Mouse (Mus musculus) midbrain, embryonic 14.5 days (tissue): Measurements from ENCODE around the gene Nup98. TPM values are rescaled to one million over a fixed set of nuclear protein-coding genes. Genes with fewer than 3 reads are reported as not detected.

ENCODE experiments used
- ATAC-seq: fragments of 200-750 bp; cut with Nextera tagmentation; 2 replicates; pipeline ENCODE4 v1.8.0; 2017; ENCODE audit warnings: moderate number of reproducible peaks, moderate library complexity; ENCODE audit not compliant: low FRiP score, low TSS enrichment
- DNase-seq: peaks from one replicate; pipeline ENCODE4 v3.0.0-alpha.2; 2015
- H3K27ac ChIP-seq: fragments of 300-500 bp; sonication (generic); replicated peaks from 2 replicates; pipeline ENCODE4 v1.5.1; 2014; ENCODE audit warnings: mild to moderate bottlenecking, low read depth, low read length, moderate library complexity
- H3K27me3 ChIP-seq: fragments of 300-500 bp; sonication (generic); 2 replicates; pipeline ENCODE4 v1.6.1; 2014; ENCODE audit warnings: low read length, control low read depth, mixed read lengths; ENCODE audit not compliant: control insufficient read depth, insufficient read depth
- H3K36me3 ChIP-seq: fragments of 300-500 bp; sonication (generic); 2 replicates; pipeline ENCODE4 v1.6.1; 2014; ENCODE audit warnings: low read length, control low read depth; ENCODE audit not compliant: control insufficient read depth, insufficient read depth
- H3K4me1 ChIP-seq: fragments of 300-500 bp; sonication (generic); 2 replicates; pipeline ENCODE4 v1.6.1; 2014; ENCODE audit warnings: mild to moderate bottlenecking, antibody characterized with exemption, low read length, control low read depth; ENCODE audit not compliant: control insufficient read depth, insufficient read depth
- H3K4me2 ChIP-seq: fragments of 300-500 bp; sonication (generic); 2 replicates; pipeline ENCODE4 v1.6.1; 2014; ENCODE audit warnings: mild to moderate bottlenecking, low read length, moderate library complexity
- H3K4me3 ChIP-seq: fragments of 300-500 bp; sonication (generic); replicated peaks from 2 replicates; pipeline ENCODE4 v1.5.1; 2014; ENCODE audit warnings: low read depth, low read length
- H3K9ac ChIP-seq: fragments of 300-500 bp; sonication (generic); replicated peaks from 2 replicates; pipeline ENCODE4 v1.6.1; 2014; ENCODE audit warnings: mild to moderate bottlenecking, low read length, moderate library complexity
- H3K9me3 ChIP-seq: fragments of 300-500 bp; sonication (generic); 2 replicates; pipeline ENCODE4 v1.6.1; 2016; ENCODE audit warnings: low read length, control low read depth, mixed read lengths; ENCODE audit not compliant: control insufficient read depth
- WGBS: fragments of 180-500 bp; shearing (Covaris S2); extraction: QIAGEN DNeasy Blood & Tissue Kit; methylation state at CpG from one replicate; pipeline ENCODE4 v1.1.7; 2014; 5-methylcytosine and 5-hydroxymethylcytosine counted together
- polyA plus RNA-seq: library from polyadenylated mRNA; unstranded; fragments of >200 nt; fragmentation: Nextera tagmentation; extraction: Ambion mirVana; gene quantifications from 2 replicates; pipeline ENCODE4 v1.2.1, GENCODE M21; 2014

Gene Nup98
- polyA plus RNA-seq, 1 experiment from 2014 or later, result 28.5 TPM

DNA sequence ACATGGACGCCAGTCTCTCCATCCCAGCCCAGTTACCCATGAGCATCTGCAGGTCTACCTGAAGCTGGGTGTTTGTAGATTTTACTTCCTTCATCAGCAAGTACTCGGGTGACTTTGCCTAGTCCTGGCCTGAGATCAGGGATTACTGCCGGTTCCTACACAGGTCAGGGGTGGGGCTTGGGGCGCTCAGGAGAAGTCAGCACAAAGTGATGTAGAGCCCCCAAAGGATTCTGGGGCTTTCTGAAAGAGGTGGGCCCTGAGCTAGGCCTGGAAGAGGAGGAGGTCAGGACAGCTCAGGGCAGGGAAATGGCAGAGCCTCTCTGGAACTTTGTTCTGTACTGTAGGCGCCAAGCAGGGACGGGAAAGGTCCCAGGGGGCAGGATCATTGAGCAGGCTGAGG lies 107.3 kb downstream of the Nup98 start:
- Histone ChIP-seq H3K4me2 (no peak overlapping the region), H3K9me3 (no peaks in the 10 kb centered on the region), H3K27me3 (no peaks in the 10 kb centered on the region), H3K4me3 (no peak overlapping the region), H3K36me3 (no peaks in the 10 kb centered on the region), H3K27ac (no peak overlapping the region), H3K4me1 (peaks cover 9% of the 10 kb centered on the region), H3K9ac (no peak overlapping the region)
- no peak for ATAC-seq
- DNase-seq, result no peak
- WGBS, result 43% methylated on average over 6 of the region's 6 CpGs

DNA sequence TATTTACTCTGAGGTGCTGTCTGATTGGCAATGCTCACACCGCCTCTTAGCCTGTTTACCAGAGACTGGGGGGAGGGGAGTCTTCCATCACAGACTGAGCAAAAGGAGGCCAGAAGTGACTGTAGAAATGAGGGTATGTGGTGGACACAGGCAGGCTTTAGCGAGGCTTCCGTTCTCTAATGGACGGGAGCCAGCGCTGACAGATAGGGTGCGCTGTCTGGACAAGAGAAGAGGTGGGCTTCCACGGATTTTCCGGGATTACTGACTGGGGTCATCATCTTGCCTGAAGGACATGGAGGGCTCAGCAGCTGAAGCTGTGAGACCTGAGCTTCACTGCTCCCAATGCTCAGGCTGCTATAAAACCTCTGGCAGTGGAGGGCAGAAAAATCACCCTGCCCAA lies 107.7 kb downstream of the Nup98 start:
- ATAC-seq (no peak), DNase-seq (peak; percentile 6)
- H3K4me1 ChIP-seq, result peaks cover 9% of the 10 kb centered on the region
- WGBS, result 33% methylated on average over 8 of the region's 8 CpGs
- H3K4me3 ChIP-seq, result no peak overlapping the region
- H3K9me3 ChIP-seq, result no peaks in the 10 kb centered on the region
- H3K27ac ChIP-seq, result no peak overlapping the region
- H3K36me3 ChIP-seq, result no peaks in the 10 kb centered on the region
- H3K27me3 ChIP-seq, result no peaks in the 10 kb centered on the region
- H3K9ac ChIP-seq, result no peak overlapping the region
- no peak overlapping the region for H3K4me2 ChIP-seq

DNA sequence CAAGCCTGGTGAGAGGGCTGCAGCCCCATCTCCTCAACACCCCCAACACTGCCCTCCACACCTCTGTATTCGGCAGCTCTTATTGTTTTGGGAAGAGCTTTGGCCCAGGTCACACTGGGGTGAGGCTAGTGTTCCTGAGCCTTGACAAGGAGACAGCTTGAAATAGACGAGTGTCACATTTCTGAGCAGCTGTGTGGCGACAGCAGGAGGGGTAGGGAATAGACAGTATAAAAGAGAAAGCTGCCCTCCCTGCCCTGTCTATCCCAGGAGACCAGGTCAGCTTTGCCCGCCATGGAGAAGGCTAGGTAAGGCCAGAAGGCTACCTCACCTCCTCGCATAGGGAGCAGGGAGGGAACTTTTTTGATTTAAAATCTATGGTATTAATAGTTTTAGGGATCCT lies 108.5 kb downstream of the Nup98 start, which contains the start of gene Art1:
Art1 (plus strand) TSS at position 257 of the 400 bp plus-strand sequence.
- WGBS, result 51% methylated on average over 5 of the region's 5 CpGs
- H3K9ac ChIP-seq, result no peak within 1 kb of the TSS
- no peak within 1 kb of the TSS for H3K27ac ChIP-seq
- H3K4me3 ChIP-seq, result no peak within 1 kb of the TSS
- ATAC-seq (no peak), DNase-seq (no peak)
- no peaks in the 10 kb centered on the region for H3K36me3 ChIP-seq
- H3K27me3 ChIP-seq, result no peaks in the 10 kb centered on the region
- H3K9me3 ChIP-seq, result no peaks in the 10 kb centered on the region
- no peak within 1 kb of the TSS for H3K4me2 ChIP-seq
- H3K4me1 ChIP-seq, result peaks cover 9% of the 10 kb centered on the region

DNA sequence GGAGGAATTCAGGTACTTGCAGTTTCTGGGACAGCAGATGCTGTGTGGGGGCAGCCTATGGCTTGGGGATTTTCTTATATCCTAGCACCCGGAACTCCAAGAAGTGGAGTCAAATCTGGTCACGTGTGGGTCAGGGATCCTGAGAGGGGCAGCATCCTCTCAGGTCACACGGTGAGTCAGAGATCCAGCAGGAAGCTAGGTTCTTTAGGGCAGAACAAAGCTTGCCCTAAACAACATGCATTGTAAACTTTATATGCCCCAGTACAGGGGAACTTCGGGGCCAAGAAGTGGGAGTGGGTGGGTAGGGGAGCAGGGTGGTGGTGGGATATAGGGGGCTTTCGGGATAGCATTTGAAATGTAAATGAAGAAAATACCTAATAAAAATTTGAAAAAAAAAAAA lies 109.1 kb downstream of the Nup98 start:
- Histone ChIP-seq H3K4me3 (no peak overlapping the region), H3K4me2 (no peak overlapping the region), H3K27me3 (no peaks in the 10 kb centered on the region), H3K4me1 (peaks cover 9% of the 10 kb centered on the region), H3K27ac (no peak overlapping the region), H3K9me3 (no peaks in the 10 kb centered on the region), H3K9ac (no peak overlapping the region), H3K36me3 (no peaks in the 10 kb centered on the region)
- WGBS, result 67% methylated on average over 5 of the region's 5 CpGs
- DNase-seq (no peak), ATAC-seq (no peak)

DNA sequence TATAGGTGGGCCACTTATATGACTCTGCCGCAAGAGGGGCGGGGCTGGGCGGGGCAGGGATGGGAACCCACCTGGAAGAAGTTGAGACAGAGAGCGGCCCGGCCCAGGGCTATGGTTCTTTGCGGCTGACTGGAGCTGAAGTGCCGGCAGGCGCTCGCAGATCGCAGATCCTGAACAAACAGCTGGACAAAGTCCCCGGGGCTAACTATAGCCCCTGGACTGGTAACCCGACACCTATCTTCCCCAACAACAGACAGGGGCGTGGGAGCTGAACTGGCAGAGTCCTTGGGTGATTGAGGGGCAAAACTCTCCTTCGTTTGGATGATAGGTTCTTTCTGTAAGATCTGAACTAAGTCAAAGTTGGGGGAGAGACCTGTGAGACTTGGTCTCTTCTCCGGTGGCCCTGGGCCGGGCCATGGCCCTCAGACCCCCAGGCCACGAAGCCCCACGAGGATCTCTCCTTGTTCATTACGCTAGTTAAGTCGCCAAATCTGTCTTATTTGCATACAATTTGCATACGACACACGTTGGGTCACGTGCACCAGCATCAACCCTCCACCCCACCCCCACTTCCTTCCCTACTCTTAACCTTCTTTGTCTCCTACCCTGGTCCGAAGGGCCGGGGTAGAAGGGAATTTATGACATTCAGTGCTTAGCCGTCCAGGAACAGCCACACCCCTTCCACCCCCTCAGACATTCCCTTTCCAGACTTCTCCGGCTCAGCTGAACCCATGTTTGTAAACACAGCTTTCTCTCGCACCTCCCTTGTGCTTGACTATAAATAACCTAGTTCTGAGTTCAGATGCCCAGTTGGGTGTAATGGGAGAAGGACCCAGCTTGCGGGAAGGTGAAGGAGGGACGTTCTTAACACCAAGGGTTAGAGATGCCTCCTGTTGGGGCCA lies 110.0 kb downstream of the Nup98 start:
- ATAC-seq (peak; percentile 72), DNase-seq (peak; percentile 55)
- Histone ChIP-seq H3K9ac (no peak overlapping the region), H3K4me1 (peaks cover 9% of the 10 kb centered on the region), H3K27ac (no peak overlapping the region), H3K4me3 (0 out of 2 replicates have a peak overlapping the region, but pooled peaks have one; percentile 8), H3K9me3 (no peaks in the 10 kb centered on the region), H3K36me3 (no peaks in the 10 kb centered on the region), H3K4me2 (peak overlapping the region; percentile 46), H3K27me3 (no peaks in the 10 kb centered on the region)
- 5% methylated on average over 30 of the region's 30 CpGs for WGBS

DNA sequence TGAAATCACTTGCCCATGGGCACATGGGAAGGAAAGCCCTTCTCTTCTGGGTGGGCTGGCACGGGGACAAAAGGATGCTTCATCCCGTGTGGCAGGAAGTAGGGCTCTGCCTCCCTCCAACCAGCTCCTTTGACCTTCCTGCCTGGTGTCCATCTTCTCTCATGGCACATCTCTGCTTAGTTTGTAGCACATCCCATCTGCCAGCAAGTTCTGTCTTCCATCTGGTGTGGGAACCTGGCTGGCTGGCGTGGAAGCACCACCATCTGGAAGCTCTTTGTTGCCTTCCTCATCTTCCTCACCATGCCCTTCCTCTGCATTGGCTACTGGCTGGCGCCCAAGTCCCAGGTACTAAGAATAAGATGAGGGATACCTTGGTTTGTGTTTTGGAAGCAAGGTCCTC lies 122.6 kb downstream of the Nup98 start:
- DNase-seq, result no peak
- no peak for ATAC-seq
- Histone ChIP-seq H3K9me3 (no peaks in the 10 kb centered on the region), H3K9ac (no peak overlapping the region), H3K4me2 (no peak overlapping the region), H3K4me3 (no peak overlapping the region), H3K27me3 (no peaks in the 10 kb centered on the region), H3K36me3 (peaks cover 32% of the 10 kb centered on the region), H3K27ac (no peak overlapping the region), H3K4me1 (no peaks in the 10 kb centered on the region)
- 93% methylated on average over 4 of the region's 4 CpGs for WGBS

DNA sequence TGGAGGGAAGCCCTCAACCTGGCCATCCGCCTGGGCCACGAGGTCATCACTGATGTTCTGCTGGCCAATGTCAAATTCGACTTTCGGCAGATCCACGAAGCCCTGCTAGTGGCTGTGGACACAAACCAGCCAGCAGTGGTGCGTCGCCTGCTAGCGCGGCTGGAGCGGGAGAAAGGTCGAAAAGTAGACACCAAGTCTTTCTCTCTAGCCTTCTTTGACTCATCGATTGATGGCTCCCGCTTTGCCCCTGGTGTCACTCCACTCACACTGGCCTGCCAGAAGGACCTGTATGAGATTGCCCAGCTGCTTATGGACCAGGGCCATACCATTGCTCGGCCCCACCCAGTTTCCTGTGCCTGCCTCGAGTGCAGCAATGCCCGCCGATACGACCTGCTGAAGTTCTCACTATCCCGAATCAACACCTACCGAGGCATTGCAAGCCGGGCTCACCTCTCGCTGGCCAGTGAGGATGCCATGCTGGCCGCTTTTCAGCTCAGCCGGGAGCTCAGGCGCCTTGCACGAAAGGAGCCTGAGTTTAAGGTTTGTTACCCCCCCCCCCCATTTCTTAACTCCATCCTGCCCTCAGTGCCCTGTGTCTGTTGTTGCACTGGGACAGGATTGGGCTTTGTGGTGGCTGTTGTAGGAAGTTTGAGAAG lies 125.8 kb downstream of the Nup98 start:
- ATAC-seq (no peak), DNase-seq (no peak)
- Histone ChIP-seq H3K4me3 (no peak overlapping the region), H3K27me3 (no peaks in the 10 kb centered on the region), H3K27ac (no peak overlapping the region), H3K4me1 (no peaks in the 10 kb centered on the region), H3K9ac (no peak overlapping the region), H3K36me3 (peaks cover 60% of the 10 kb centered on the region), H3K9me3 (no peaks in the 10 kb centered on the region), H3K4me2 (no peak overlapping the region)
- 95% methylated on average over 26 of the region's 26 CpGs for WGBS

DNA sequence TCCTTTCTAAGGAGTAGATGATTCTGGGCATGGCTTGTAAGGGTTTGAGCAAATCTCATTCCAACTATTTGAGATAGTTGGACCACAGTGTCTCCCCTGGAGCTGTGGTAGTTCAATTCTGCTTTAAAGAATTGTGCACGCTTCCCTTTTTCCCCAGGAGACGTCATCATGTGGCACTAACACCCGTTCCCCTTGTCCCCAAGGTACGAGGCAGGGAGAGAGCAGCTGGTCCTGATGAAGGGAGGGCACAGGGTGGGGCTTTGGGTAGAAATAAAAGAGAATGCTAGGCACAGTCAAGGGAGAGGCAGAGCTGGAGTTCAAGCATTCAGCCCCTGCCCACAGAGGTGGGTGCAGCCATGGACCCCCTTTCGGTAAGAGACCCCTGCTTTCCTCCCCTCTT lies 127.2 kb downstream of the Nup98 start, which contains the start of gene Trpc2:
Trpc2 (plus strand) TSS at position 301 of the 400 bp plus-strand sequence.
- H3K9me3 ChIP-seq, result no peaks in the 10 kb centered on the region
- H3K4me3 ChIP-seq, result no peak within 1 kb of the TSS
- DNase-seq, result no peak
- H3K27me3 ChIP-seq, result no peaks in the 10 kb centered on the region
- peaks cover 64% of the 10 kb centered on the region for H3K36me3 ChIP-seq
- 83% methylated on average over 5 of the region's 5 CpGs for WGBS
- no peaks in the 10 kb centered on the region for H3K4me1 ChIP-seq
- H3K9ac ChIP-seq, result no peak within 1 kb of the TSS
- H3K27ac ChIP-seq, result no peak within 1 kb of the TSS
- ATAC-seq, result no peak
- H3K4me2 ChIP-seq, result no peak within 1 kb of the TSS
